Mouse (Mus musculus): Measurements from ENCODE around the gene Ripply1.

Ripply1 gene

GRCm38 (mm10) chrX:139782278-139783044, at the start of gene Ripply1:
Ripply1 (minus strand) TSS chrX:139782353.
- CTCF ChIA-PET, result interaction anchor here in 1 of 4 experiments (0.6 to 1.7 kb wide), 3 partner anchors 8 to 473 kb away, joined by 3 to 5 read pairs (median 3); no protein-coding TSS in a partner anchor
- POLR2A ChIA-PET, result interaction anchor here in 3 of 4 experiments (0.6 to 3.4 kb wide), 16 partner anchors 8 to 448 kb away, joined by 3 to 16 read pairs (median 5); partner anchors contain the start of genes Cldn2 (in 1 of the 3), Morc4 (in 1 of the 3), Tbc1d8b (in 1 of the 3) and Trap1a (in 1 of the 3)

- ChIA-PET CTCF (no interaction called here), POLR2A (no interaction called here)
Measured at GRCm38 (mm10) chrX:139828363-139829092, 46.4 kb upstream of the Ripply1 start.

GRCm38 (mm10) chrX:139826926-139827325, 44.8 kb upstream of the Ripply1 start:
- ChIA-PET CTCF (no interaction called here), POLR2A (no interaction called here)

GRCm38 (mm10) chrX:139825402-139825801, 43.2 kb upstream of the Ripply1 start:
- ChIA-PET CTCF (interaction anchor here in 1 of 4 experiments (0.6 kb wide), 1 partner anchor 35 kb away, joined by 5 read pairs; no protein-coding TSS in a partner anchor), POLR2A (no interaction called here)

GRCm38 (mm10) chrX:139815201-139815600, 33.0 kb upstream of the Ripply1 start:
- CTCF ChIA-PET, result interaction anchor here in 2 of 4 experiments (0.7 kb wide), 2 partner anchors 17 to 41 kb away, joined by 3 read pairs; no protein-coding TSS in a partner anchor
- POLR2A ChIA-PET, result interaction anchor here in 1 of 4 experiments (3.5 kb wide), 1 partner anchor 33 kb away, joined by 16 read pairs; the partner anchor contains the start of gene Ripply1

- ChIA-PET CTCF (interaction anchor here in 2 of 4 experiments (0.7 to 1.8 kb wide), 2 partner anchors 18 to 40 kb away, joined by 3 to 5 read pairs; no protein-coding TSS in a partner anchor), POLR2A (interaction anchor here in 2 of 4 experiments (1.5 to 3.5 kb wide), 3 partner anchors 32 to 456 kb away, joined by 3 to 16 read pairs (median 9); partner anchors contain the start of gene Ripply1 (in 2 of the 2))
Measured at GRCm38 (mm10) chrX:139814018-139814635, 32.0 kb upstream of the Ripply1 start.

- POLR2A ChIA-PET, result interaction anchor here in 2 of 4 experiments (1.5 to 3.5 kb wide), 3 partner anchors 31 to 455 kb away, joined by 3 to 16 read pairs (median 9); partner anchors contain the start of gene Ripply1 (in 2 of the 2)
- CTCF ChIA-PET, result interaction anchor here in 2 of 4 experiments (1.1 to 1.8 kb wide), 2 partner anchors 19 to 39 kb away, joined by 3 to 5 read pairs; no protein-coding TSS in a partner anchor
Measured at GRCm38 (mm10) chrX:139813299-139814002, 31.3 kb upstream of the Ripply1 start.

GRCm38 (mm10) chrX:139812636-139813298, 30.6 kb upstream of the Ripply1 start:
- ChIA-PET CTCF (interaction anchor here in 2 of 4 experiments (1.1 to 1.8 kb wide), 2 partner anchors 20 to 39 kb away, joined by 3 to 5 read pairs; no protein-coding TSS in a partner anchor), POLR2A (interaction anchor here in 3 of 4 experiments (0.6 to 3.5 kb wide), 4 partner anchors 30 to 455 kb away, joined by 3 to 16 read pairs (median 6); partner anchors contain the start of gene Ripply1 (in 2 of the 3))

GRCm38 (mm10) chrX:139808501-139808900, 26.3 kb upstream of the Ripply1 start:
- CTCF ChIA-PET, result no interaction called here
- POLR2A ChIA-PET, result no interaction called here

GRCm38 (mm10) chrX:139808085-139808484, 25.9 kb upstream of the Ripply1 start:
- POLR2A ChIA-PET, result no interaction called here
- CTCF ChIA-PET, result no interaction called here

- ChIA-PET POLR2A (no interaction called here), CTCF (no interaction called here)
Measured at GRCm38 (mm10) chrX:139807391-139807790, 25.2 kb upstream of the Ripply1 start.

GRCm38 (mm10) chrX:139805918-139806317, 23.8 kb upstream of the Ripply1 start:
- POLR2A ChIA-PET, result no interaction called here
- CTCF ChIA-PET, result no interaction called here

- CTCF ChIA-PET, result no interaction called here
- POLR2A ChIA-PET, result no interaction called here
Measured at GRCm38 (mm10) chrX:139803028-139803427, 20.9 kb upstream of the Ripply1 start.

GRCm38 (mm10) chrX:139800406-139800878, 18.3 kb upstream of the Ripply1 start, which contains the start of gene Cldn2:
Cldn2 (plus strand) TSS chrX:139800828.
- ChIA-PET POLR2A (interaction anchor here in 1 of 4 experiments (1.3 to 1.8 kb wide), 2 partner anchors 9 to 18 kb away, joined by 5 read pairs; partner anchors contain the start of gene Ripply1), CTCF (no interaction called here)

GRCm38 (mm10) chrX:139799953-139800352, 17.8 kb upstream of the Ripply1 start:
- ChIA-PET POLR2A (no interaction called here), CTCF (no interaction called here)

GRCm38 (mm10) chrX:139797875-139798274, 15.7 kb upstream of the Ripply1 start:
- ChIA-PET CTCF (interaction anchor here in 1 of 4 experiments (0.6 kb wide), 1 partner anchor 102 kb away, joined by 3 read pairs; no protein-coding TSS in a partner anchor), POLR2A (interaction anchor here in 2 of 4 experiments (0.6 to 1.3 kb wide), 4 partner anchors 15 to 798 kb away, joined by 3 to 4 read pairs (median 4); no protein-coding TSS in a partner anchor)

GRCm38 (mm10) chrX:139796037-139796436, 13.9 kb upstream of the Ripply1 start:
- ChIA-PET CTCF (no interaction called here), POLR2A (interaction anchor here in 1 of 4 experiments (1.8 kb wide), 1 partner anchor 14 kb away, joined by 6 read pairs; the partner anchor contains the start of gene Ripply1)

Data from embryonic stem cell, embryonic (primary cell).